ENCODE assay signal across 8 mouse cellular contexts in genomic region chr1:143701736-143702135, GRCm38 (mm10). TPM values are rescaled to one million over a fixed set of nuclear protein-coding genes. Genes with fewer than 3 reads are reported as not detected.
DNase-seq lines count a peak whose midpoint lies in the region; ATAC-seq lines count a peak whose summit lies in the region.

No protein-coding gene starts in this region.

- no peaks in the 10 kb centered on the region for H3K27me3 ChIP-seq in kidney, embryonic 14.5 days (ENCODE audit: control insufficient read depth, insufficient read depth, low read length)
- no peaks in the 10 kb centered on the region for H3K27me3 ChIP-seq in hindbrain, embryonic 13.5 days
- no peaks in the 10 kb centered on the region for H3K27me3 ChIP-seq in midbrain, embryonic 16.5 days (ENCODE audit: control insufficient read depth, insufficient read depth, low read depth, low read length)

- peak overlapping the region; percentile 84 for H3K4me3 ChIP-seq in kidney, embryonic 14.5 days (ENCODE audit: low read length)
- H3K4me3 ChIP-seq in hindbrain, embryonic 13.5 days = peak overlapping the region; percentile 92
- H3K4me3 ChIP-seq in midbrain, embryonic 16.5 days (ENCODE audit: low read depth, low read length) = peak overlapping the region; percentile 83

- DNase-seq in kidney, adult 18-20 months = no peak
- peak; percentile 13 for DNase-seq in R1 (ENCODE audit: low read depth, low spot score)
- no peak for DNase-seq in right cerebral cortex, postnatal 36 days (ENCODE audit: low spot score in 2 of 2)
- DNase-seq in frontal cortex, postnatal 25 days (ENCODE audit: low spot score in 2 of 2) = no peak

- H3K4me1 ChIP-seq in kidney, embryonic 14.5 days (ENCODE audit: control insufficient read depth, insufficient read depth, low read length) = no peaks in the 10 kb centered on the region
- peaks cover 25% of the 10 kb centered on the region for H3K4me1 ChIP-seq in hindbrain, embryonic 13.5 days (replicated peaks)
- peaks cover 17% of the 10 kb centered on the region for H3K4me1 ChIP-seq in midbrain, embryonic 16.5 days (ENCODE audit: control insufficient read depth, insufficient read depth, low read length)

- H3K27ac ChIP-seq in kidney, embryonic 14.5 days (ENCODE audit: low read depth, low read length) = peak overlapping the region; percentile 87; the same call in 1 of the 2 replicates
- H3K27ac ChIP-seq in hindbrain, embryonic 13.5 days = peak overlapping the region; percentile 93
- H3K27ac ChIP-seq in midbrain, embryonic 16.5 days (ENCODE audit: low read length) = no peak overlapping the region; the same call in 1 of the 2 replicates

- WGBS in kidney, embryonic 14.5 days = under 1% methylated on average over 13 of the region's 13 CpGs
- under 1% methylated on average over 13 of the region's 13 CpGs for WGBS in hindbrain, embryonic 13.5 days
- under 1% methylated on average over 13 of the region's 13 CpGs for WGBS in midbrain, embryonic 16.5 days

- peaks cover 10% of the 10 kb centered on the region; the same call in 1 of the 2 replicates for H3K36me3 ChIP-seq in kidney, embryonic 14.5 days (ENCODE audit: control insufficient read depth, insufficient read depth, low read length)
- peaks cover 14% of the 10 kb centered on the region for H3K36me3 ChIP-seq in hindbrain, embryonic 13.5 days
- H3K36me3 ChIP-seq in midbrain, embryonic 16.5 days (ENCODE audit: control insufficient read depth, insufficient read depth, low read length) = no peaks in the 10 kb centered on the region

- peak overlapping the region; percentile 93 for H3K9ac ChIP-seq in kidney, embryonic 14.5 days (ENCODE audit: low read depth, low read length)
- H3K9ac ChIP-seq in hindbrain, embryonic 13.5 days = peak overlapping the region; percentile 87
- H3K9ac ChIP-seq in midbrain, embryonic 16.5 days (ENCODE audit: low read depth, low read length) = peak overlapping the region; percentile 89

- peak overlapping the region; percentile 71 for H3K4me2 ChIP-seq in kidney, embryonic 14.5 days (replicated peaks; ENCODE audit: low read depth, low read length)
- peak overlapping the region; percentile 71 for H3K4me2 ChIP-seq in hindbrain, embryonic 13.5 days
- H3K4me2 ChIP-seq in midbrain, embryonic 16.5 days (ENCODE audit: low read length) = peak overlapping the region; percentile 87

- H3K9me3 ChIP-seq in kidney, embryonic 14.5 days (ENCODE audit: control insufficient read depth, low read length) = no peaks in the 10 kb centered on the region
- no peaks in the 10 kb centered on the region for H3K9me3 ChIP-seq in hindbrain, embryonic 13.5 days
- no peaks in the 10 kb centered on the region for H3K9me3 ChIP-seq in midbrain, embryonic 16.5 days (replicated peaks; ENCODE audit: control insufficient read depth, low read length, poor library complexity, severe bottlenecking)

- ATAC-seq in kidney, embryonic 14.5 days (ENCODE audit: low FRiP score, low TSS enrichment) = no peak
- ATAC-seq in hindbrain, embryonic 13.5 days (ENCODE audit: low FRiP score) = no peak
- ATAC-seq in midbrain, embryonic 16.5 days = no peak
- no peak for ATAC-seq in CD4-positive, CD25-positive, alpha-beta regulatory T cell, adult 4 months

RNA-seq across cellular contexts. Expression of gene Cdc73, which starts 1.0 kb away (rescaled TPM):
- 27.3 and 28.7 TPM in 2 replicates for polyA plus RNA-seq in kidney, embryonic 14.5 days (2014; fragmentation: Nextera tagmentation; extraction: Ambion mirVana)
- polyA plus RNA-seq in hindbrain, embryonic 13.5 days (2015; fragmentation: Nextera tagmentation; extraction: Ambion mirVana) = 20.4 and 25.6 TPM in 2 replicates
- polyA plus RNA-seq in midbrain, embryonic 16.5 days (2015; fragmentation: Nextera tagmentation; extraction: Ambion mirVana) = 14.3 and 17.5 TPM in 2 replicates
- 10 to 100 TPM; 15.5 to 21.5 TPM for polyA plus RNA-seq in CD4-positive, CD25-positive, alpha-beta regulatory T cell, adult 4 months (2017; shearing (Covaris generic))

RNA-seq across cellular contexts. Expression of gene Glrx2, which starts 14.4 kb away (rescaled TPM):
- 74.9 and 76.5 TPM in 2 replicates for polyA plus RNA-seq in kidney, embryonic 14.5 days (2014; fragmentation: Nextera tagmentation; extraction: Ambion mirVana)
- polyA plus RNA-seq in hindbrain, embryonic 13.5 days (2015; fragmentation: Nextera tagmentation; extraction: Ambion mirVana) = 139 and 157 TPM in 2 replicates
- polyA plus RNA-seq in midbrain, embryonic 16.5 days (2015; fragmentation: Nextera tagmentation; extraction: Ambion mirVana) = 120 and 121 TPM in 2 replicates
- 10 to 100 TPM; 34.4 to 42.8 TPM for polyA plus RNA-seq in CD4-positive, CD25-positive, alpha-beta regulatory T cell, adult 4 months (2017; shearing (Covaris generic))
